Mouse (Mus musculus) embryo, embryonic 9.5 days (tissue): ENCODE results near the gene Hectd4.
"Not testable (repeated sequence)": the region's sequence is repeated elsewhere in the genome, so short reads cannot be mapped to it uniquely, and the experiment has no call there.

Experiments
- DNase-seq: peaks from one replicate; pipeline ENCODE4 v3.0.0-alpha.2; 2017; ENCODE audit errors: extremely low spot score

Gene Hectd4

GRCm38 (mm10) chr5:121206540-121206939 lies 13.5 kb upstream of the Hectd4 start:
- DNase-seq: no peak

DNA sequence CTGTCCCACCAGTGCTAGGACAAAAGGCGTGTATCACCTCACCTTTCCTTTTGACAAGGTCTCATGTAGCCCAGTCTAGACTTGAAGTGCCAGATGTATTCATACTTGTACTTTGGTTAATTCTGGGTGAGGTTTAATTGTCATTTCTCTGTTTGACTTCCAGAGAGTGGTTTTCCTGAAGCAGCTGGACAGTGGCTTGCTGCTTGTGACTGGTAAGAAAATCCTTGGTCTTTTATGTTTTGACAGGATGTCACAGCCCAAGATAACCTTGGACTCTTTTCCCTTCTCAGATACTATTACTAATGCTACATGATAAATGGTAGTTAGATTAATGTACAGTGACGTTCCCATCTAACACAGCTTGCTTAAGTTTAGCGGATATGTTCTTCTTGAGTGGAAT lies 13.0 kb upstream of the Hectd4 start:
- DNase-seq: no peak

DNA sequence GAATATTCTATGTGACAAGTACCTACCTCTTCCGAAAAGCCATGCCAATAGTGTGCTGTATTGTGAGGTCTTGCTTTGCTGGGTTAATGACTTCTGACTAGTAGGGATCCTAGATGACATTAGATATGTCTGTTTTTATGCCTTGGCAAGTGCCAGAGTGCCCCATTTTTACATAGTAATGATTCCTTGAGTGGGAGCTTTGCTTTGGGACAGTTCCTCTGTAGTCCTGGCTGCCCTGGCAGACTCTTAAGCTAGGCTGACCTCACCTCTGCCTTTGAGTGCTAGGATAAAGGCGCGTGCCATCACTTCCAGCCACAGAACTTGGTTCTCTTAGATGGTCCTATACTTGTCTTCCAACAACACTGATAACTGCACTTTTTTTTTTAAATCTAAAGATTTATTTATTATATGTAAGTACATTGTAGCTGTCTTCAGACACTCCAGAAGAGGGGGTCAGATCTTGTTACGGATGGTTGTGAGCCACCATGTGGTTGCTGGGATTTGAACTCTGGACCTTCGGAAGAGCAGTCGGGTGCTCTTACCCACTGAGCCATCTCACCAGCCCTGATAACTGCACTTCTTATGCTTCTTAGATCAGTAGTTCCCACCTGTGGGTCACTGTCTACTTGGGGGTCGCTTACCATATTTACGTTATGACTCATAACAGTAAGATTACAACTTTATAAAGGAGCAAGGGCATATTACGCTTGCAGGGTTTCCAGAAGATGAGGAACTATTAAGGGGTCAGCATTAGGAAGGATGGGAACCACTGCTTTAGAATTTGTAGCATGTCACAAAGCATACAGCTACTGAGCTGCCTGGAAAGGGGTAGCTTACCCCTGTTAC lies 10.0 kb upstream of the Hectd4 start:
- no peak for DNase-seq

DNA sequence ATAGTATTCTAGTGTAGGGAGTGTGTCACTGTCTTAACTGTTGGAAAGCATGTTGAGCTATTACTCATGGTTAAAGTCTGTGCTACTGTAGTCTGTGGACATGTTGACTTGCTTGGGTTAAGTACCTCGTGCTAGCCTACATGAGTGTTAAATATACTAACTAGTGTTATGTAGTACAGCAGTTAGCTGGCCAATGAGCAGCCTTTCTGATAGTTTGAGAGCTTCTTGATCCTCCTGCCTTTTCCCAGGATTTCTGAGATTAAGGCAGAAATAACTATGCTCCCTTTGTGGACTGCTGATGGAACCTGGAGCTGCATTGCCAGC lies 9.5 kb upstream of the Hectd4 start:
- DNase-seq: no peak

DNA sequence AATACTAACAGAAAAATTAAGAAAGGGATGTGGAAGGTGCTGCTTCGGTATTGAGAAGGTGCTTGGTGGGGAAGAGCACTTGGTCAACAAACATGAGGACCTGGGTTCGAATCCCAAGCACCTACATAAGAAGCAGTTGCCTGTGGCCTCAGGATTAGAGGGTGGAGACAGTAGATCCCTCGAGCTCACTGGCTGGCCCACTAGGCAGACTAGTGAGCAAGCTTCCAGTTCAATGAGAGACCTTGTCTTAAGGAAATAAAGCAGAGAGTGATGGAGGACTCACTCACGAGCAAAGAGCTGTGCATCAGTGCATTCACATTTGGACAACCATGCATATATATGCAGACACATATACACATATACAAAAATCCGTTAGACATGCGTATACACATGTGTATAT lies 7.9 kb upstream of the Hectd4 start:
- DNase-seq: no peak

DNA sequence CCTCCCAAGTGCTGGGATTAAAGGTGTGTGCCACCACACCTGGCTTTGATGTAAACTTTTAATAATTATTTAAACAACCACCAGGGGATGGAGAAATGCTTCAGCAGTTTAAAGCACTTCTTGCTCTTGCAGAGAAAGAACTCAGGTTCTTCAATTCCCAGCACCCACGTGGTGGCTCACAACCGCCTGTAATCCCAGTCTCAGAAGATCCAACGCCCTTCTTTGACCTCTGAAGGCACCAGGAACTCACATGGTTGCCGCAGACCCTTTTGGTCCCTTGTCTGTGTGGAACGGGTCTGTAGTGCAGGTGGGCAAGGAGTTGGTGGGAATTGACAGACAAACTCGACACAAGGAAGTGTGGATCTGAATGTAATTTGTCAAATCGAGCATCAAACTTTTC lies 5.3 kb upstream of the Hectd4 start:
- DNase-seq: no peak

DNA sequence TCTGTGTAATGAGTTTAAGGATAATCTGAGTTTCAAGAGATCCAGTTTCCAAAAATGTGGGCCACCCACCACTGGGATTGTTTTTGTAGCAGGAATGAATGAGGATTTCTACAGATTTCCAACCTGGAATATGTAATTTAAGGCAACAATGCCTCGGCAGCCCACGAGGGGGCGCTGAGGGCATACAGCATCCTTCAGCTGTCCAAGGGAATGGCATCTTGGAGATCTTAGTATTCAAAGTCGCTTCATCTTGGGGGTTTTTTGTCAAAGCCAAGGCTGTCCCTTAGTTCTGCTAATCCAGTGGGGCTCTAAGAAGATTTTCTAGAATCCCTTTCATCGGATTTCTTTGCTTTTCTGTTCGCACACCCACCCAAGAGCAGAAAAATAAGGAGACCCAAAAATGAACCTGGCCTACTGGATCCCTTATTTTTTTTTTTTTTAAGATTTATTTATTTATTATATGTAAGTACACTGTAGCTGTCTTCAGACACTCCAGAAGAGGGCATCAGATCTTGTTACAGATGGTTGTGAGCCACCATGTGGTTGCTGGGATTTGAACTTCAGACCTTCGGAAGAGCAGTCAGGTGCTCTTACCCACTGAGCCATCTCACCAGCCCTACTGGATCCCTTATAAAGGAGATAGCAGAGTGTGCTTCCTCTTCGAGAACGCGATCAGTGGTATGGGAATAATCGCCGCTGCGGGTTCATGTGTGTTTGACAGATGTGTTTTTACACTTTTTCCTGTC lies 4.5 kb upstream of the Hectd4 start:
- DNase-seq: peak; percentile 61

- DNase-seq: no peak
Observed at GRCm38 (mm10) chr5:121216126-121216446, 3.9 kb upstream of the Hectd4 start.

DNA sequence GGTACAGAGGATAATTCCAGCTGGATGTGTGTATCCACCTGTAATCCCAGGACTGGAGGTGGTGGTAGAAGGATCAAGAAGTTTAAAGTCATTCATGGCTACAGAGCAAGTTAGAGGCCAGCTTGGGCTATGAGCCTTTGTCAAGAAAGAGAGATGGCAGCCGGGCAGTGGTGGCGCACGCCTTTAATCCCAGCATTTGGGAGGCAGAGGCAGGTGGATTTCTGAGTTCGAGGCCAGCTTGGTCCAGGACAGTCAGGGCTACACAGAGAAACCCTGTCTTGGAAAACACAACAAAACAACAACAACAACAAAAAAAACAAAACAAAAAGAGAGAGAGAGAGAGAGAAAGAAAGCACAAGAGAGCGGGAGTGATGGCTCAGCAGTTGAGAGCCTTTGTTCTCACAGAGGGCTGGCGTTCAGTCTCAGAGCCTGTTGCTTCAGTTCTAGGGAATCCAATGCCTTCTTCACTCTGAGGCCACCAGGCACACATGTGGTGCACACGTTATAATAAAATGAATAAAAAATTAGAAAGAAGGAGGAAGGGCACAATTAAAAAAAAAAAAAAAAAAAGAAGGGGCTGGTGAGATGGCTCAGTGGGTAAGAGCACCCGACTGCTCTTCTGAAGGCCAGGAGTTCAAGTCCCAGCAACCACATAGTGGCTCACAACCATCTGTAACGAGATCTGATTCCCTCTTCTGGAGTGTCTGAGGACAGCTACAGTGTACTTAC lies 3.3 kb upstream of the Hectd4 start:
- not testable (repeated sequence) for DNase-seq

GRCm38 (mm10) chr5:121217313-121217634 lies 2.7 kb upstream of the Hectd4 start:
- DNase-seq: no peak

DNA sequence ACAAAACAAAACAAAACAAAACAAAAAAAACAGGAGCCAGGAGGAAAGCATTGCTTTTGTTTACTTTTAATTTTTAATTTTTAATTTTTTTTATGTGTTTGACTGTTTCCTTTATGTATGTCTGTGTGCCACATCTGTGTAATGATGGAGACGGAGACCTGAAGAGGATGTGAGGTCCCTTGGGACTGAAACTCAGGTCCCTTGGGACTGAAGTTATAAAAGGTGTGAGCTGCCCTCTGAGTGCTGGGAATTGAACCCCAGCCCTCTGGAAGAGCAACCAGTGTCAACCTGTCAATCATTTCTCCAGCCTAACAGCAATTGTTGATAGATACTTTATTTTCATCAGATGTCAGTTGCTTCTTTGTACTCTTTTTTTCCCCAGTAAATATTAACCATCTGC lies 829 bp upstream of the Hectd4 start:
- DNase-seq: no peak

DNA sequence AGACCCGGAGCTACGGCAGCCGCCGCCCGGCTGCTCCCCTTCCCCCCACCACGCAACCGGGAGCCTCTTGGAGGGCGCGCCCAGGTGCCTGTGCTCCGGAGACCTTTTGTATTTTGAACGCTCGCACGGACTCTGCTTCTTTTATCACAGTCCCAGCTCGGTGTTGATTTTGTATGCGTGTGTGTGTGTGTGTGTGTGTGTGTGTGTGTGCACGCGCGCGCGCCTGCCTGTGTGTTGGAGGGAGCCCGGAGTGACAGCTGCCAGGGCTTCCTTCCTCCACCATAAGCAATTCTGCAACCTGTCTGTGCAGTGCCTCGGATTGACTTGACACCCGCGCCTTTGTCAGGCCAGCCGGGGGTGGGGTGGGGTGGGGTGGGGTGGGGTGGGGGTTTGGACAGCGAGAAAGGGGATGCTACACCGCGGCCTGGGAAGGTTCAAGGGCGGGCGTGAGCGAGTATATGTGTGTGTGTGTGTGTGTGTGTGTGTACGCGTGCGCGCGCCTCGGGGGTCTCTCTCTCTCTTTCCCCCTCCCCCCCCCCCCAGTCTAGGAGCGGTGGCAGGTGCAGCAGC lies 798 bp downstream of the Hectd4 start:
- DNase-seq: peak; percentile 51

- no peak for DNase-seq
Observed at GRCm38 (mm10) chr5:121221328-121221850, 1.4 kb downstream of the Hectd4 start.

DNA sequence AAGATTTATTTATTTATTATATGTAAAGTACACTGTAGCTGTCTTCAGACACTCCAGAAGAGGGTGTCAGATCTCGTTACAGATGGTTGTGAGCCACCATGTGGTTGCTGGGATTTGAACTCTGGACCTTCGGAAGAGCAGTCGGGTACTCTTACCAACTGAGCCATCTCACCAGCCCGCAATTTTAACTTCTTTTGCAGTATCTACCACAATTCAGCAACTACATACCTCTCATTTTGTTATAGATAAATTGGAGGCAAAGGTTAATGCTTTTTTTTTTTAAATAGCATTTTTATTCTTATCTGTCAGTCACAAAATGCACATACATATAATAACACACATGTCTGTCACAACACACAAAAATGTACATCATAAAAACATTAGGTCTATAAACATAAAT lies 4.0 kb downstream of the Hectd4 start:
- DNase-seq: not testable (repeated sequence)

DNA sequence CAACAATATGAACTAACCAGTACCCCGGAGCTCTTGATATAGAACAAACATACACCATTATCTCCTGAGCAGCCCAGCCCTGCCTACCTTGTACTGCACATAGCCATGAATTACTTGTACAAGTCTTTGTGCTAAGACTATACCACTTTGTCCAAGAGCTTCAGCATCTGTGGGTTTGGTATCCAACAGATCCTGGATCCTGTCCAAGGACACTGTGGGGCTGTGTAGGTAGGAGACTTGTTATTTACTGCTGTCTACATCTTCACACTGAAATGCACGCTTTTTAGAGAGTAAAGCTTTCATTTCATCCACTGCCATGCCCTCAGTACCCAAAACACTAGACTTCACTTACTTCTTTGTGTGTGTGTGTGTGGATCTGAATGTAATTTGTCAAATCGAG lies 4.8 kb downstream of the Hectd4 start:
- no peak for DNase-seq

- no peak for DNase-seq
Observed at GRCm38 (mm10) chr5:121225854-121226253, 5.8 kb downstream of the Hectd4 start.

GRCm38 (mm10) chr5:121226406-121226805 lies 6.4 kb downstream of the Hectd4 start:
- no peak for DNase-seq

DNA sequence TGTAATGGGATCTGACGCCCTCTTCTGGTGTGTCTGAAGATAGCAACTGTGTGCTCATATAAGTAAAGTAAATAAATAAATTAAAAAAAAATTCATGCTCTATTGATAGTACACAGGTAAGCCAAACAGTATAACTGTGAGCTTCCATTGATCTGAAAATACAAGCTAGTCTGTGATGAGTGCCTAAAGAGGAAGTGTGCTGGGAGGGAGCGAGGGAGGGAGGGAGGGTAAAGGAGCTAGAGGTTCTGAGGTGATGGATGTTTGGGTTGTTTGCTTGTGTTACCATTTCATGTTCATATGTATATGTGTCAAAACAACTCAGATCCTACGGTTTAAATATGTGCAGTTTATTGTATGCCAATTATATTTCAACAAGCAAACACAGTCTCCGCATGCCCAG lies 6.8 kb downstream of the Hectd4 start:
- DNase-seq: no peak

DNA sequence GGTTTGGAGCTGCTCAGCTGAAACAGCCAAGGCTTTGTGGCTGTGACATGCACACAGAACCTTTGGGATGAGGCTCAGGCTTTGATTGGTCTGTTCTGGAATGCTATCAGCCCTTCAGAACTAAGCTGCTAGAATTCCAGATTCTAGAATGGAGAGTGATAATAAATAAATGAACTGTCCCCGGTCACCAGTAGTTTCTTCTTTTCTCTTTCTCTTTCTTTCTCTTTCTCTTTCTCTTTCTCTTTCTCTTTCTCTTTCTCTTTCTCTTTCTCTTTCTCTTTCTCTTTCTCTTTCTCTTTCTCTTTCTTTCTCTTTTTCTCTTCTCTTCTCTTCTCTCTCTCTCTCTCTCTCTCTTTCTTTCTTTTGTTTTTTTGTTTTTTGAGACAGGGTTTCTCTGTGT lies 7.3 kb downstream of the Hectd4 start:
- not testable (repeated sequence) for DNase-seq

- no peak for DNase-seq
Observed at GRCm38 (mm10) chr5:121229182-121229581, 9.2 kb downstream of the Hectd4 start.

DNA sequence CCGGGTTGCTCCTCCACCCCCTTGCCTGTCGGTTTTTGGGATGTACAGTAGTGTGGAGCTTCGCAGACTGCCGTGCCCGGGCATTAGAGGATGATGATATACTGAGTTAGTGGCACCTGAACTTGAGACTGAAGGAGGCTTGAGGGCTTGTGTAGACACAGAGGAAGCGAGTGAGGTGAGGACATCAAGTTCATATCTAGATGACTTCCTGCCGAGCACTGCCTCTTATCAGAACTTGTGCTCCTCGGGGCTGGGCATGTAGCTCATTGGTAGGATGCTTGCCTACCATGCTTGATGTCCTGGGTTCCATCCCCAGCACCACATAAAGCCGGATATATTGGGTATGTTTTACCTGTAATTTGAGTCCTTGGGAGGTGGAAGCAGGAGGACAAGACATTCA lies 10.8 kb downstream of the Hectd4 start:
- no peak for DNase-seq

DNA sequence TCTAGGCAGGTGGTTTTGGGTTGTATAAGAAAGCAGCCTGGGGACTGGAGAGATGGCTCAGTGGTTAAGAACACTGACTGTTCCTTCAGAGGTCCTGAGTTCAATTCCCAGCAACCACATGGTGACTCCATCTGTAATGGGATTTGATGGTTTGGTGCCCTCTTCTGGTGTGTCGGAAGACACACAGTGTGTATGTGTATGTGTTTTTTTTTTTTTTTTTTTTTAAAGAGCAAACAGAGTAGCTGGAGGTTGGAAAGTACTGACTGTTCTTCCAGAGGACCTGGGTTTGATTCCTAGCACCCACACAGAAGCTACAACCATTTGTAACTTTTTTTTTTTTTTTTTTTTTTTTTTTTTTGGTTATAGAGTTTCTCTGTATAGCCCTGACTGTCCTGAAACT lies 12.8 kb downstream of the Hectd4 start:
- DNase-seq: no peak
